Mouse (Mus musculus): ENCODE data around the gene Tmem168.

The Tmem168 gene

GRCm38 (mm10) chr6:13607621-13608493 is at the start of gene Tmem168:
TSS of gene Tmem168 (minus strand) at chr6:13608100.
- DNase-seq: peak; percentile 90 to 92

GRCm38 (mm10) chr6:13654081-13654480 is 46.2 kb upstream of the Tmem168 start:
- no peak for DNase-seq

GRCm38 (mm10) chr6:13652284-13652683 is 44.4 kb upstream of the Tmem168 start:
- DNase-seq: no peak

GRCm38 (mm10) chr6:13650854-13651253 is 43.0 kb upstream of the Tmem168 start:
- no peak for DNase-seq

GRCm38 (mm10) chr6:13648305-13648704 is 40.4 kb upstream of the Tmem168 start:
- DNase-seq: no peak

GRCm38 (mm10) chr6:13636582-13636989 is 28.7 kb upstream of the Tmem168 start:
- DNase-seq: no peak

GRCm38 (mm10) chr6:13632571-13632970 is 24.7 kb upstream of the Tmem168 start:
- no peak for DNase-seq

- DNase-seq: no peak
These were observed 22.7 kb upstream of the Tmem168 start for GRCm38 (mm10) chr6:13630607-13631006.

- no peak for DNase-seq
These were observed 11.7 kb upstream of the Tmem168 start for GRCm38 (mm10) chr6:13619618-13620017.

- no peak for DNase-seq
These were observed 9.2 kb upstream of the Tmem168 start for GRCm38 (mm10) chr6:13617110-13617509.

- no peak for DNase-seq
These were observed 6.7 kb upstream of the Tmem168 start for GRCm38 (mm10) chr6:13614568-13614967.

GRCm38 (mm10) chr6:13613671-13614070 is 5.8 kb upstream of the Tmem168 start:
- no peak for DNase-seq

- DNase-seq: peak; percentile 14 to 30
These were observed 3.0 kb upstream of the Tmem168 start for GRCm38 (mm10) chr6:13610869-13611268.

GRCm38 (mm10) chr6:13609353-13610140 is 1.6 kb upstream of the Tmem168 start:
- peak; percentile 62 to 67 for DNase-seq

- DNase-seq: no peak
These were observed 829 bp downstream of the Tmem168 start for GRCm38 (mm10) chr6:13606921-13607620.

- DNase-seq: no peak
These were observed 1.5 kb downstream of the Tmem168 start for GRCm38 (mm10) chr6:13606394-13606793.

- DNase-seq: peak in 1 of 2 experiments; percentile 16
These were observed 4.8 kb downstream of the Tmem168 start for GRCm38 (mm10) chr6:13603134-13603533.

- DNase-seq: peak; percentile 72 to 77
These were observed 6.3 kb downstream of the Tmem168 start for GRCm38 (mm10) chr6:13601587-13601986.

GRCm38 (mm10) chr6:13598239-13598923 is 9.5 kb downstream of the Tmem168 start:
- no peak for DNase-seq

GRCm38 (mm10) chr6:13592729-13593345 is 15.1 kb downstream of the Tmem168 start:
- DNase-seq: no peak

- DNase-seq: no peak
These were observed 21.3 kb downstream of the Tmem168 start for GRCm38 (mm10) chr6:13586560-13586959.

- DNase-seq: no peak
These were observed 21.7 kb downstream of the Tmem168 start for GRCm38 (mm10) chr6:13586154-13586553.

Measured in B cell, adult 2 months (primary cell).